Mouse (Mus musculus) layer of hippocampus, postnatal 25 days (tissue): Measurements from ENCODE around the gene Lin7c. TPM values are rescaled to one million over a fixed set of nuclear protein-coding genes. Genes with fewer than 3 reads are reported as not detected.
"Not testable (repeated sequence)": the region's sequence is repeated elsewhere in the genome, so short reads cannot be mapped to it uniquely, and the experiment has no call there.

Experiments used
- DNase-seq, 2 experiments: peaks; one replicate each; pipeline ENCODE4 v3.0.0; 2022; ENCODE audit warnings: mixed read lengths in 2 of 2, low spot score in 1 of 2; ENCODE audit errors: extremely low spot score in 1 of 2
- total RNA-seq, 2 experiments: library from RNA; stranded (reverse); gene quantifications; 2 replicates each; pipeline ENCODE4 v1.2.3; 2021

The Lin7c gene
- total RNA-seq: 100 to 1,000 TPM; 110 to 111 TPM

GRCm38 (mm10) chr2:109890597-109890996 is at the start of gene Lin7c:
Gene Lin7c, plus strand, starts transcription at chr2:109890853.
- peak; percentile 82 to 83 for DNase-seq

DNA sequence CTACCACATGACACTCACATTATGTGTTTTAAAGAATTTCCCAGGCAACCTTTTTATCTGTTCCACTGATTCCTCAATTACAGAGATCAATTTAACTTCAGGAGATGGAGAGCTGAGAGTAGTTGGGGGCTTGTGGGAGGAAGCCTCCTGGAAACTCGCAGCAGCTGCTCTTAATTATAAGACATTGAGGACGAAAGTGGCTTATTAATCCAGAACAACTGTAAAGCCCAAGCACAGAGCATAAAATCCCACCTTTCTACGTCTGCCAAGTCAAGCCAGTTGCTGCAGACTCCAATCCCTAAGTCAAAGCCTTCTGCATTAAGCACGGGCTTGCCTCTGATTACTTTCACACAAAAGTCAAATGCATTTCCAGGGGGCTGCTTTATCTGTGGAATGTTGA is 44.3 kb upstream of the Lin7c start:
- no peak for DNase-seq

- no peak for DNase-seq
Observed at GRCm38 (mm10) chr2:109848305-109848704, 42.3 kb upstream of the Lin7c start.

GRCm38 (mm10) chr2:109848715-109849114 is 41.9 kb upstream of the Lin7c start:
- no peak for DNase-seq

- no peak for DNase-seq
Observed at GRCm38 (mm10) chr2:109855601-109856000, 35.1 kb upstream of the Lin7c start.

DNA sequence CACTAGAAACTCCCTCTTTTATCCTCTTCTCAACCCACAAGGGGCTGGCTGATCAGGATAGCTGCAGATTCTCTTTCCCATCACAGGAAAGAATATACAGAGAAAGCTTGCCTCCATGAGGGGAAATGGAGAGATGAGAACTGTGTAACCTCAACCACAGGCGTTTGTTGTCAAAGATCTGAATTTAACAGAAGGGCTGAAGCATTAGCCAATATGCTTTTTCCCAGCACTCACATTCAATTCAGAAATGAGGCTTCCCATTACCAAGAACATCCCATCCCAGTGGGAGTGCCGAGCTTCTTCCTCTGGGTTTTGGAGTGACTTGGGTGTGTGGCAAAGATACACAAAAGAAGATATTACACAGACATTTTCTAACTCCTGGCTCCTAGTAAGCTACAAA is 31.0 kb upstream of the Lin7c start:
- DNase-seq: no peak

- no peak for DNase-seq
Observed at GRCm38 (mm10) chr2:109860832-109861231, 29.8 kb upstream of the Lin7c start.

DNA sequence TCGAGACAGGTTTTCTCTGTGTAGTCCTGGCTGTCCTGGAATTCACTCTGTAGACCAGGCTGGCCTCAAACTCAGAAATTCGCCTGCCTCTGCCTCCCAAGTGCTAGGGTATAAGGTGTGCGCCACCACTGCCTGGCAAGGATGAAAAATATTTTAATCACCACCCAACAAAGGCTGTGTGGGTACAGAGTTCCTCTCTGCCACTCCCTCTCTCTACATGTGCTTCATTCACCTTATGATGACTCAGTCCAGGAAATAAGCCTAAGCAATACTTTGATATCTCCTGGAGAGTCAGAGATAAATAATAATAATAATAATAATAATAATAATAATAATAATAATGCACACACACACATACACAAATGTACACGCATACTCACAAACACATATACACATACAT is 11.2 kb upstream of the Lin7c start:
- not testable (repeated sequence) for DNase-seq

GRCm38 (mm10) chr2:109881111-109881510 is 9.5 kb upstream of the Lin7c start:
- DNase-seq: no peak

DNA sequence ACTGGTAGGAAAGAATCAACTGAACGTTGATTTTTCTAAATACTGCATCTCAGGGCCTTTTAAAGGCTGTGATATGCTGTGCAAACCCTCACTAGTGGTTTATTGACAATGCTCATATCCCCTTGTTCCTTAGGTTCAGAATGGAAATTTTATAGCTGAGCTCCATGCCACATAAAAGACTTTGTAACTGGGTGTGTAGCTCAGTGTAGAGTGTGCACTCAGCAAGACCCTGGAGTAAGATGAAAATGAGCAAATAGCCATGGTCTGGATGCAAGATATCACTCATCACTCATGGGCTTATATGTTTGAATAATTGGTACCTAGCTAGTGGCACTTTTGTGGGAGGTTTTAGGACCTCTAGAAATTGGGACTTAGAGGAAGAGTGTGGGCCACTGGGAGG is 9.0 kb upstream of the Lin7c start:
- no peak for DNase-seq

DNA sequence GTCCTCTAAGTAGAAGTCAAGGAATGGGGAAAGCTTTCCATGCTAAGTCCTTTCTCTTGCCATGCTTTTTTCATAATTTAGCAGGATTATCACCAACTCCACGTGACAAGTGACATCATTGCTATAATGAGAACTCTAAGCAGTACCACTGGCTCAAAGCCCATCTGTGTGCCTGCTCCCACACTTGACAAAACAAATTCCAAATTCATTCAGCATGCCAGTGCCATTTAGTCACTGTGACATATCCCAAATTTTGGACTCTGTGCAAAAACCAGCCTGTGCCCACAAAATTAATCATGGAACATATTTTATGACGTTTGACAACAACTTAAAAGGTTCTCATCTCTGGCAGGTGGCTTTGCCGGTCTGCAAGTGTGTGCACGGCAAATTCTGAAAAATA is 6.5 kb upstream of the Lin7c start:
- no peak for DNase-seq

DNA sequence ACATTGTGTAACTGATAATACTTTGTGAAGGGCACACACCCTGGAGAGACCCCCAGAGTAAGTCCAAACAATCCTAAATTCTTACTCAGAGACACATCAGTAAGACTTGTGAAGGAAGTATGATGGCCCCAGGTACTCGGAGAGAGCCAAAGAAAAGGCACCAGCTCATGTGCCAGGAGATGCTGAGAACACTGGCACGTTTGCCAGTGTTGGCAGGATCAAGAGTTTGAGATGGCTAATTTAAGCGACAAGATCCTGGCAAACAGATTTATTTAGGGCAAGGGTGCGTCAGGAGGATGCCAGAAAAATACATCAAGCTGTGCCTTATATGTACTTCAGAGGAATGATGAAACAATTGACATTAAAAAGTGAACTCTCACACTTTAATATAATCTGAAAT is 6.1 kb upstream of the Lin7c start:
- no peak for DNase-seq

DNA sequence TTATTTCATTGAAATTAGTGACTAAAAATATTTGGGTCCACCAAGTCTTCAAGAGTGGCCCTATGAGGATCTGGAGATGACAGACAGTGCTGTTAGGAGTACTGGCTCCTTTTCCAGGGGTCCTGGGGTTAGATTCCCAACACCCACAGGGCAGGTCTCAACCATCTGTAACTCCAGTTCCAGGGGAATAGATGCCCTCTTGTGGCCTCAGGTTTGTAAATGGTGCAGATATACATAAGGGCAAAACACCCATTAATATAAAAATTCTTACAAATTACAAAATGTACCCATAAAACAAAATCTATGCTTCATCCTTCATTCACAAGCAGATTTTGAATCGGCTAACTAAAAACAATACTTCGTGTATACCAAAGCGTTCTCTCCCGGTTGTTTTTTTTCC is 585 bp upstream of the Lin7c start:
- DNase-seq: no peak

DNA sequence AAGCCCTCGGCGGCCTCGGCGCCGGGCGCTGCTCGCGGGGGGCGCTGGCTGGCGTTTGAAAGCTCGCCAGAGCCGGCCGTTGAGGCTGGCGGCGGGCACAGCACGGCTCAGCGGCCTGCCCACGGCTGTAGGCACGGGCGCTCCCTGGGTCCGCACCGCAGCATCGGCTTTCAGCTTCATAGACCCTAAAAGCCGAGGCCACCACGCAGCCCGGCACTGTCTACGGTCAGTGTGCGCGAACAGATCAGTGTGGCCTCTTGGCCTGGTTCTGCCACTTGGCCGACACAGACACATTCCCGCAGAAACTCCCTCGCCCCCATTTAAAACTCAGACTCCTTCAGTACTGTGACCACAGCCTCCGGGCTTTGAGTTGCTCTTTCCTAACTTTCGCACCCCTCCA is 378 bp downstream of the Lin7c start:
- DNase-seq: no peak

GRCm38 (mm10) chr2:109891471-109891870 is 818 bp downstream of the Lin7c start:
- no peak for DNase-seq

GRCm38 (mm10) chr2:109896311-109896710 is 5.7 kb downstream of the Lin7c start:
- DNase-seq: no peak

- DNase-seq: no peak
Observed at GRCm38 (mm10) chr2:109902869-109903268, 12.2 kb downstream of the Lin7c start.

- peak; percentile 67 to 89 for DNase-seq
Observed at GRCm38 (mm10) chr2:109904171-109904821, 13.6 kb downstream of the Lin7c start.

DNA sequence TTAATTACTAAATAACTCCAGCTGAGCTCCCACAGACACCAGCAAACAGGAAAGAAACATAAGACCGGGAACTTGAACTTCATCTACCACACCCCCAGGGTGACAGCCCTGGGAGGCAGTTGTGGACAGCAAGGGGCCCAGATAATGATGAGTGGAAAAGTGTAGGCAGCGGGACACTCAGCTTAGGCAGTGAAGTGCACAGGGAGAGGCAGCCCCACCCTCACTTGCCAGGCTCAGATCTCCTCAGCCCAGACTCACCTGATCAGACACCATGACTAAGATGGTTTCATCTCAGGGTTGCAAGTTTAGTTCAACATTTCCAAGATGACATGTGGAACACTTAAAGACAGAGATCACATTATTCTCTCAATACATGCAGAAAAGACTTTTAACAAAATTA is 18.5 kb downstream of the Lin7c start:
- no peak for DNase-seq

- DNase-seq: no peak
Observed at GRCm38 (mm10) chr2:109912216-109912615, 21.6 kb downstream of the Lin7c start.

DNA sequence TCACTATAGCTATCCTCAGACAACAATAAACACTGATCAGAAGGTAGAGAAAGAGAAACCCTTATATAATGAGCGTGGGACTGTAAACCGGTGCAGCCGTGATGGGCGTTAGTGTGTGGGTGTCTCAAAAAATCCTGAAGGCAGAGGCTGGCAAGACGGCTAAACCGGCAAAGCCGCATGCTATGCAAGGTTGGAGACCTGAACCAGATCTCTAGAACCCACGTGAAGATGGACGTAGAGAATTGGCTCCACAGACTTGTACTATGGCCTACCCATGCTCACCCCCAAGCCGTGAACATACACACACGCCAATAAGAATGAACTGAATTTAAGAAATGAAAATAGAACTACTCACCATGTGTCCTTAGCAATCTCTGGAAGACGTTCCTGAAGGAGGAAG is 22.1 kb downstream of the Lin7c start:
- no peak for DNase-seq

- no peak for DNase-seq
Observed at GRCm38 (mm10) chr2:109913241-109913640, 22.6 kb downstream of the Lin7c start.

DNA sequence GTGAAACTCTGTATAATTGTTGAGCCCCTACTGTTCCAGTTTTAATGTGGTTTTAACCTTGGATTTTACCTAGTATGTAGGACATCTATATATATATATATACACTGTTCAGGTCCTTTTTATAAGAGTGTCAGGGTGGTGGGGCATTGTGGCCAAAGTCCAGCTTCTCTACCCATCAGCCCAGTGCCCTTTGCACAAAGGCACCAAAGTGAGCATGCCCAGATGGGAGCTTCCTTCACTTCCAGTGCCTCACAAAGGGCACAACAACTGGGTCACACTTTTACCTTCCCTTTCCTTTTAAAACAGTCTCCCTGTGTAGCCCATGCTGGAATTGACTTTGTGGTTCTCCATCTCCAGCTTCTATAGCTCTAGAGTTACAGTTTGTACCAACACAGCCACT is 23.9 kb downstream of the Lin7c start:
- DNase-seq: no peak
